18 mouse cellular contexts compared by ENCODE assay signal in genomic region chr11:85105836-85106235, GRCm38 (mm10).
"Had no signal": no experiment of that assay in that cellular context is flagged by ENCODE, and none has a peak within 500 bp of the region (broad histone marks: within the 10 kb centered on the region; RNA-seq: fewer than 3 reads in every experiment).

No protein-coding gene starts in this region.

- H3K4me2 ChIP-seq: limb, embryonic 15.5 days; lung, embryonic 14.5 days; midbrain, embryonic 11.5 days; midbrain, embryonic 15.5 days; neural tube, embryonic 13.5 days; stomach, embryonic 15.5 days had no signal

- H3K36me3 ChIP-seq: stomach, embryonic 15.5 days had no signal

- H3K4me1 ChIP-seq: limb, embryonic 15.5 days; midbrain, embryonic 15.5 days; neural tube, embryonic 13.5 days; stomach, embryonic 15.5 days had no signal

- H3K27me3 ChIP-seq: limb, embryonic 15.5 days; midbrain, embryonic 15.5 days; neural tube, embryonic 13.5 days; stomach, embryonic 15.5 days had no signal

- H3K4me3 ChIP-seq: layer of hippocampus, adult 2 months; limb, embryonic 15.5 days; midbrain, embryonic 15.5 days; neural tube, embryonic 13.5 days; stomach, embryonic 15.5 days had no signal

- H3K9me3 ChIP-seq: limb, embryonic 15.5 days; midbrain, embryonic 15.5 days; neural tube, embryonic 13.5 days; stomach, embryonic 15.5 days had no signal

- ATAC-seq: inflammation-experienced regulatory T-cells, adult 6 months; intestine, postnatal 0 days; midbrain, embryonic 15.5 days had no signal

- H3K9ac ChIP-seq: limb, embryonic 15.5 days; lung, embryonic 14.5 days; midbrain, embryonic 15.5 days; neural tube, embryonic 13.5 days; stomach, embryonic 15.5 days had no signal

- H3K27ac ChIP-seq: kidney, postnatal 0 days; layer of hippocampus, adult 2 months; limb, embryonic 15.5 days; macrophage; midbrain, embryonic 15.5 days; neural tube, embryonic 13.5 days; stomach, embryonic 15.5 days had no signal

- DNase-seq: kidney, adult 9 months; kidney, postnatal 36 days; lung, embryonic 14.5 days; lung, postnatal 14 days; retina, postnatal 1 day; right cerebral cortex, postnatal 4 days; spleen, adult 18-20 months; thymus, postnatal 36 days had no signal
